Mouse (Mus musculus): ENCODE results near the gene Dse. TPM values are rescaled to one million over a fixed set of nuclear protein-coding genes. Genes with fewer than 3 reads are reported as not detected.

Gene Dse
- polyA plus RNA-seq, 1 experiment from 2014 or later, result 31.4 TPM

GRCm38 (mm10) chr10:34233931-34234745 lies 26.6 kb upstream of the Dse start:
- no peak overlapping the region for H3K9ac ChIP-seq (ENCODE audit: low read length)
- no peaks in the 10 kb centered on the region for H3K36me3 ChIP-seq (ENCODE audit: control insufficient read depth, insufficient read depth, low read length)
- no peak overlapping the region for H3K27ac ChIP-seq (ENCODE audit: low read length)
- H3K4me1 ChIP-seq (replicated peaks; ENCODE audit: control insufficient read depth, insufficient read depth, low read length), result no peaks in the 10 kb centered on the region
- H3K4me2 ChIP-seq (ENCODE audit: low read depth, low read length), result no peak overlapping the region
- ATAC-seq (ENCODE audit: low read depth), result no peak
- WGBS, result 27% methylated on average over 2 of the region's 2 CpGs
- no peaks in the 10 kb centered on the region for H3K27me3 ChIP-seq (ENCODE audit: control insufficient read depth, insufficient read depth, low read depth, low read length)
- no peak overlapping the region for H3K4me3 ChIP-seq (ENCODE audit: low read length)
- no peaks in the 10 kb centered on the region for H3K9me3 ChIP-seq (ENCODE audit: control insufficient read depth, low read length)

- Histone ChIP-seq H3K27me3 (ENCODE audit: control insufficient read depth, insufficient read depth, low read depth, low read length) (no peaks in the 10 kb centered on the region), H3K9ac (ENCODE audit: low read length) (no peak overlapping the region), H3K27ac (ENCODE audit: low read length) (no peak overlapping the region), H3K9me3 (ENCODE audit: control insufficient read depth, low read length) (no peaks in the 10 kb centered on the region), H3K4me3 (ENCODE audit: low read length) (no peak overlapping the region), H3K36me3 (ENCODE audit: control insufficient read depth, insufficient read depth, low read length) (no peaks in the 10 kb centered on the region), H3K4me1 (replicated peaks; ENCODE audit: control insufficient read depth, insufficient read depth, low read length) (no peaks in the 10 kb centered on the region), H3K4me2 (ENCODE audit: low read depth, low read length) (no peak overlapping the region)
- WGBS, result 48% methylated on average over 1 of the region's 1 CpGs
- ATAC-seq (ENCODE audit: low read depth), result no peak
Observed at GRCm38 (mm10) chr10:34233418-34233817, 25.9 kb upstream of the Dse start.

GRCm38 (mm10) chr10:34230121-34230675 lies 22.7 kb upstream of the Dse start:
- no peaks in the 10 kb centered on the region for H3K4me1 ChIP-seq (replicated peaks; ENCODE audit: control insufficient read depth, insufficient read depth, low read length)
- ATAC-seq (ENCODE audit: low read depth), result no peak
- no peak overlapping the region for H3K27ac ChIP-seq (ENCODE audit: low read length)
- no peak overlapping the region for H3K4me2 ChIP-seq (ENCODE audit: low read depth, low read length)
- no peak overlapping the region for H3K4me3 ChIP-seq (ENCODE audit: low read length)
- no peaks in the 10 kb centered on the region for H3K27me3 ChIP-seq (ENCODE audit: control insufficient read depth, insufficient read depth, low read depth, low read length)
- no peak overlapping the region for H3K9ac ChIP-seq (ENCODE audit: low read length)
- H3K36me3 ChIP-seq (ENCODE audit: control insufficient read depth, insufficient read depth, low read length), result no peaks in the 10 kb centered on the region
- 35% methylated on average over 5 of the region's 5 CpGs for WGBS
- H3K9me3 ChIP-seq (ENCODE audit: control insufficient read depth, low read length), result no peaks in the 10 kb centered on the region

GRCm38 (mm10) chr10:34229491-34229890 lies 22.0 kb upstream of the Dse start:
- H3K9me3 ChIP-seq (ENCODE audit: control insufficient read depth, low read length), result no peaks in the 10 kb centered on the region
- H3K4me2 ChIP-seq (ENCODE audit: low read depth, low read length), result no peak overlapping the region
- ATAC-seq (ENCODE audit: low read depth), result no peak
- H3K4me1 ChIP-seq (replicated peaks; ENCODE audit: control insufficient read depth, insufficient read depth, low read length), result no peaks in the 10 kb centered on the region
- no peak overlapping the region for H3K4me3 ChIP-seq (ENCODE audit: low read length)
- H3K36me3 ChIP-seq (ENCODE audit: control insufficient read depth, insufficient read depth, low read length), result no peaks in the 10 kb centered on the region
- no peak overlapping the region for H3K9ac ChIP-seq (ENCODE audit: low read length)
- no peak overlapping the region for H3K27ac ChIP-seq (ENCODE audit: low read length)
- 73% methylated on average over 4 of the region's 4 CpGs for WGBS
- H3K27me3 ChIP-seq (ENCODE audit: control insufficient read depth, insufficient read depth, low read depth, low read length), result no peaks in the 10 kb centered on the region

DNA sequence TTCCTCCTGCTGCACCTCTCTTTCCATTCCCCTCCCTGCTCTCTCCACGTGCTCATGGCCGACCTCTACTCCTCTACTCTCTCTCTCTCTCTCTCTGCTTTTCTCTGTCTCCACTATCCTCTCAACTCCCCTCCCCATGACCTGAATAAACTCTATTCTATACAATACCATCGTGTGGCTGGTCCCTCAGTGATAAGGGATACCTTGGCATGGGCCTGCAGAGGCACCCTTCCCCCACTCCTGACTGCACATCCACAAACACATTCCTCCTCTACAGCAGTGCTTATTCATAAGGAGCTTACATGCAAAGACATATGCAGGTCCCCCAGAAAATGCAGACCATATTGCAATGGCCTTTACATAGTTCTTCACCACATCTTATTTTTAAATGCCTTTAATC lies 16.1 kb upstream of the Dse start:
- Histone ChIP-seq H3K27ac (ENCODE audit: low read length) (no peak overlapping the region), H3K36me3 (ENCODE audit: control insufficient read depth, insufficient read depth, low read length) (no peaks in the 10 kb centered on the region), H3K9ac (ENCODE audit: low read length) (no peak overlapping the region), H3K9me3 (ENCODE audit: control insufficient read depth, low read length) (no peaks in the 10 kb centered on the region), H3K4me3 (ENCODE audit: low read length) (no peak overlapping the region), H3K27me3 (ENCODE audit: control insufficient read depth, insufficient read depth, low read depth, low read length) (no peaks in the 10 kb centered on the region), H3K4me2 (ENCODE audit: low read depth, low read length) (no peak overlapping the region), H3K4me1 (replicated peaks; ENCODE audit: control insufficient read depth, insufficient read depth, low read length) (peaks cover 4% of the 10 kb centered on the region)
- WGBS, result 34% methylated on average over 3 of the region's 3 CpGs
- no peak for ATAC-seq (ENCODE audit: low read depth)

- peak; percentile 90 for ATAC-seq (ENCODE audit: low read depth)
Observed at GRCm38 (mm10) chr10:34221909-34222620, 14.6 kb upstream of the Dse start.

DNA sequence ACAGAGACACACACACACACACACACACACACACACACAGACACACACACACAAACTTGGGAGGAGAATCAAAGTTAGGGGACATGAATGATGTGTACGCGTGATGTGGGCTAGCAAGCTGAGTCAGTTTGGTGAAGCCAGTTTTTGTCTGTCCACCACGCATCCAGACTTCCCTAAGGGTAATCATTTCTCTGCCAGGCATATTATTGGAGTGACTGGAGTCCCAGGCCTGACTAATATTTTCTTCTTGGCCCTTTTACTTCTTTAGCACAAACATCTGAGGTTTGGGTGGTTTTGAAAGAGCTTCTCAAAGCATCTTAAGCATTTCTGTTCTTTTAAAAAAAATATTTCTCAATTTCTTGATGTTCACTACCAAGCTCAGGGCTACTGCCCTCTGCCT lies 10.7 kb upstream of the Dse start:
- Histone ChIP-seq H3K27me3 (ENCODE audit: control insufficient read depth, insufficient read depth, low read depth, low read length) (no peaks in the 10 kb centered on the region), H3K4me3 (ENCODE audit: low read length) (no peak overlapping the region), H3K4me2 (ENCODE audit: low read depth, low read length) (no peak overlapping the region), H3K9me3 (ENCODE audit: control insufficient read depth, low read length) (no peaks in the 10 kb centered on the region), H3K36me3 (ENCODE audit: control insufficient read depth, insufficient read depth, low read length) (no peaks in the 10 kb centered on the region), H3K27ac (ENCODE audit: low read length) (no peak overlapping the region), H3K9ac (ENCODE audit: low read length) (no peak overlapping the region), H3K4me1 (replicated peaks; ENCODE audit: control insufficient read depth, insufficient read depth, low read length) (peaks cover 4% of the 10 kb centered on the region)
- 79% methylated on average over 3 of the region's 3 CpGs for WGBS
- no peak for ATAC-seq (ENCODE audit: low read depth)

More at GRCm38 (mm10) chr10:34221909-34222620, 14.6 kb upstream of the Dse start:
- Histone ChIP-seq H3K9ac (ENCODE audit: low read length) (no peak overlapping the region), H3K9me3 (ENCODE audit: control insufficient read depth, low read length) (no peaks in the 10 kb centered on the region), H3K4me2 (ENCODE audit: low read depth, low read length) (no peak overlapping the region), H3K27ac (ENCODE audit: low read length) (no peak overlapping the region), H3K36me3 (ENCODE audit: control insufficient read depth, insufficient read depth, low read length) (no peaks in the 10 kb centered on the region), H3K4me3 (ENCODE audit: low read length) (no peak overlapping the region), H3K4me1 (replicated peaks; ENCODE audit: control insufficient read depth, insufficient read depth, low read length) (peaks cover 4% of the 10 kb centered on the region), H3K27me3 (ENCODE audit: control insufficient read depth, insufficient read depth, low read depth, low read length) (no peaks in the 10 kb centered on the region)
- WGBS, result 38% methylated on average over 3 of the region's 3 CpGs

DNA sequence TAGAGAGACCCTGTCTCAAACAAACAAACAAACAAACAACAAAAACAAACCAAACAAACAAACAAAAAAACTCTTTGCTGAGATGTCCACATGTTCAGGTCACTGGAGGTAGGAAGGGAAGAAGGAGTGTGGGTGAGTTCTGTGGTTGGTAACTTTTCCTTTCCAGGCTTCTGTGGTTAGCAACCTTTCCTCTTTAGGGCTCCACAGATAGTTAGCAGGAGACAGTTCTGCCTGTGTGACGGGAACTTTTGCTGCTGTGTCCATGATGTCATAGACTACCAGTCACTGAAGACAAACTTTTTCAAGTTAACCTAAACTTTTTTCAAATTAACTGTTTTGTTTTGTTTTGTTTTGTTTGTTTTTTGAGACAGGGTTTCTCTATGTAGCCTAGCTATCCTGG lies 8.2 kb upstream of the Dse start:
- Histone ChIP-seq H3K36me3 (ENCODE audit: control insufficient read depth, insufficient read depth, low read length) (no peaks in the 10 kb centered on the region), H3K4me2 (ENCODE audit: low read depth, low read length) (no peak overlapping the region), H3K27ac (ENCODE audit: low read length) (no peak overlapping the region), H3K9me3 (ENCODE audit: control insufficient read depth, low read length) (no peaks in the 10 kb centered on the region), H3K9ac (ENCODE audit: low read length) (no peak overlapping the region), H3K4me1 (replicated peaks; ENCODE audit: control insufficient read depth, insufficient read depth, low read length) (no peaks in the 10 kb centered on the region), H3K27me3 (ENCODE audit: control insufficient read depth, insufficient read depth, low read depth, low read length) (no peaks in the 10 kb centered on the region), H3K4me3 (ENCODE audit: low read length) (no peak overlapping the region)
- ATAC-seq (ENCODE audit: low read depth), result no peak
- WGBS, result 75% methylated on average over 1 of the region's 1 CpGs

DNA sequence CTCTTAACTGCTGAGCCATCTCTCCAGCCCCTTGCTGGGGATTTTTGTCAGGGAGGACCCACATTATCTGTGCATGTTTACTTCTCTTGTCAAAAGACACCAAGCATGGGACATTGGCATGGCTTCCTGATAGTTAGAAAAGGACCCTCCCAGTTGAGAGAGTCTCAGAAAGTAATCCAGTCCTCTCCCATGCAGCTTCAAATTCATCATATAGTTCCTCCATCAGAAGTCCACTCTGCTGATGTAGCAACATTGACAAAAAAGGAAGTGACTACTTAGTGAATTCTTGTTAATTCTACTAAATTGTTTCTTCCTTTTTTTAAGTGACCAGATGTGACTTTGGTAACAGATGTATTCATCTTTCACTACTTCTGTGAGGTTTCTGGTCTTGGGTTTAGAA lies 2.4 kb upstream of the Dse start:
- no peak overlapping the region for H3K4me3 ChIP-seq (ENCODE audit: low read length)
- no peaks in the 10 kb centered on the region; the same call in 1 of the 2 replicates for H3K4me1 ChIP-seq (replicated peaks; ENCODE audit: control insufficient read depth, insufficient read depth, low read length)

More for the DNA sequence above, 2.4 kb upstream of the Dse start:
- no peaks in the 10 kb centered on the region for H3K9me3 ChIP-seq (ENCODE audit: control insufficient read depth, low read length)
- H3K9ac ChIP-seq (ENCODE audit: low read length), result no peak overlapping the region
- H3K36me3 ChIP-seq (ENCODE audit: control insufficient read depth, insufficient read depth, low read length), result no peaks in the 10 kb centered on the region
- no peak overlapping the region for H3K4me2 ChIP-seq (ENCODE audit: low read depth, low read length)
- no peak overlapping the region for H3K27ac ChIP-seq (ENCODE audit: low read length)
- ATAC-seq (ENCODE audit: low read depth), result no peak
- no peaks in the 10 kb centered on the region for H3K27me3 ChIP-seq (ENCODE audit: control insufficient read depth, insufficient read depth, low read depth, low read length)
